In genomic region chr3:148696555-148696954, GRCm38 (mm10) we compare ENCODE assay signal across 22 mouse cellular contexts.
DNase-seq lines count a peak whose midpoint lies in the region; ATAC-seq and TF ChIP-seq lines count a peak whose summit lies in the region.
"Had no signal": no experiment of that assay in that cellular context is flagged by ENCODE, and none has a peak within 500 bp of the region (broad histone marks: within the 10 kb centered on the region; RNA-seq: fewer than 3 reads in every experiment).

No protein-coding gene starts in this region.

- dilution Hi-C loops in CH12.LX (cut with MboI; ENCODE audit: extremely low pct_ligation_motif_present, extremely low pct_unique_long_range_greater_than_20kb, low sequenced_read_pairs) = no loop called here

- TF ChIP-seq EP300 in CH12.LX (IDR thresholded peaks at IDR 0.05; ENCODE audit: low read length) = peak; percentile 94

- H3K4me2 ChIP-seq in CH12.LX (ENCODE audit: insufficient read depth, low read depth, poor library complexity, severe bottlenecking) = peak overlapping the region; percentile 25; the same call in 1 of the 2 replicates
- H3K4me2 ChIP-seq: embryonic facial prominence, embryonic 15.5 days; heart, embryonic 13.5 days had no signal

- no peak for TF ChIP-seq CTCF in CH12.LX (conservative IDR thresholded peaks at IDR 0.05 in 1 of 2, IDR thresholded peaks at IDR 0.05 in 1 of 2; ENCODE audit: low read depth in 2 of 2, low read length in 2 of 2)

- no peaks in the 10 kb centered on the region for H3K36me3 ChIP-seq in CH12.LX (replicated peaks in 1 of 2; ENCODE audit: control insufficient read depth in 1 of 2, insufficient read depth in 1 of 2, low read length in 1 of 2)
- H3K36me3 ChIP-seq: embryonic facial prominence, embryonic 15.5 days; forebrain, embryonic 10.5 days; heart, embryonic 13.5 days had no signal

- TF ChIP-seq POLR2A in CH12.LX (IDR thresholded peaks at IDR 0.05; ENCODE audit: low read depth, low read length) = no peak

- H3K4me1 ChIP-seq in CH12.LX (ENCODE audit: control insufficient read depth in 1 of 2, insufficient read depth in 2 of 2) = peaks cover 8 to 42% of the 10 kb centered on the region in 2 experiments
- H3K4me1 ChIP-seq: embryonic facial prominence, embryonic 15.5 days; forebrain, embryonic 10.5 days had no signal

- TF ChIP-seq RAD21 in CH12.LX (IDR thresholded peaks at IDR 0.05; ENCODE audit: low read depth, low read length) = no peak; the same call in 1 of the 2 replicates

- no peak overlapping the region for H3K27ac ChIP-seq in CH12.LX (ENCODE audit: insufficient read depth, low read depth)
- H3K27ac ChIP-seq: embryonic facial prominence, embryonic 15.5 days; forebrain, embryonic 10.5 days; heart, embryonic 13.5 days had no signal

- peak; percentile 42; the same call in 1 of the 2 replicates for ATAC-seq in neutrophil, adult 5-6 weeks (ENCODE audit: extremely low read depth, insufficient number of reproducible peaks, low FRiP score, poor library complexity, severe bottlenecking)
- ATAC-seq: activated CD4-positive, CD25-positive, alpha-beta regulatory T cell, adult 4 months; forebrain, embryonic 14.5 days; hindbrain, embryonic 16.5 days; Patski had no signal

- DNase-seq in thymus, postnatal 0 days (ENCODE audit: low spot score) = peak; percentile 25
- DNase-seq in thymus, adult 18-20 months = no peak
- peak; percentile 82 for DNase-seq in CH12.LX (ENCODE audit: extremely low read depth)
- DNase-seq in urinary bladder, postnatal 25 days (ENCODE audit: low spot score) = no peak
- no peak for DNase-seq in kidney, adult 9 months
- no peak for DNase-seq in ovary, postnatal 14 days (ENCODE audit: low spot score)
- DNase-seq: adrenal gland, postnatal 25 days; cerebellum, adult 18-20 months; cerebellum, adult 9-11 months; cerebellum, postnatal 36 days; gastrocnemius, postnatal 36 days; heart, adult 11 months; heart, postnatal 36 days had no signal

- H3K79me2 ChIP-seq in CH12.LX (replicated peaks; ENCODE audit: control insufficient read depth, extremely low read depth, insufficient read depth, poor library complexity, severe bottlenecking) = no peaks in the 10 kb centered on the region

- no peak overlapping the region for H3K9ac ChIP-seq in CH12.LX (ENCODE audit: insufficient read depth, low read depth)
- H3K9ac ChIP-seq: embryonic facial prominence, embryonic 15.5 days; heart, embryonic 13.5 days had no signal

- peaks cover 3% of the 10 kb centered on the region for H3K9me3 ChIP-seq in CH12.LX (replicated peaks; ENCODE audit: low read length)
- H3K9me3 ChIP-seq: embryonic facial prominence, embryonic 15.5 days; forebrain, embryonic 10.5 days; heart, embryonic 13.5 days had no signal

- H3K27me3 ChIP-seq in CH12.LX (replicated peaks) = peaks cover 30% of the 10 kb centered on the region
- H3K27me3 ChIP-seq: embryonic facial prominence, embryonic 15.5 days; heart, embryonic 13.5 days; Patski had no signal

- H3K4me3 ChIP-seq in CH12.LX (replicated peaks in 1 of 3; ENCODE audit: low read depth in 2 of 3, low read length in 2 of 3, poor library complexity in 1 of 3) = peak overlapping the region in 1 of 3 experiments; percentile 7
- H3K4me3 ChIP-seq: embryonic facial prominence, embryonic 15.5 days; erythroblast, embryonic 14.5 days; forebrain, embryonic 10.5 days; heart, embryonic 13.5 days had no signal

- in situ Hi-C loops in CH12.LX (cut with MboI; ENCODE audit: low pct_ligation_motif_present, low pct_unique_long_range_greater_than_20kb, low sequenced_read_pairs) = no loop called here

TF ChIP-seq in CH12.LX, 34 proteins besides CTCF, POLR2A, EP300 and RAD21:
- TF ChIP-seq SMC3 (IDR thresholded peaks at IDR 0.05; ENCODE audit: low read depth, low read length) = no peak
- peak; percentile 86 for TF ChIP-seq MAX (IDR thresholded peaks at IDR 0.05; ENCODE audit: low read length)
- no peak for TF ChIP-seq TBP (conservative IDR thresholded peaks at IDR 0.05; ENCODE audit: low read depth, low read length)
- 0 out of 2 replicates have a peak, but pooled peaks have one; percentile 56 for TF ChIP-seq SIN3A (IDR thresholded peaks at IDR 0.05; ENCODE audit: low read length)
- TF ChIP-seq USF1 (IDR thresholded peaks at IDR 0.05; ENCODE audit: low read depth, low read length) = no peak
- TF ChIP-seq ELF1 (IDR thresholded peaks at IDR 0.05; ENCODE audit: low read depth, low read length) = no peak
- no peak for TF ChIP-seq CHD1 (IDR thresholded peaks at IDR 0.05; ENCODE audit: low read depth, low read length)
- no peak for TF ChIP-seq ZMIZ1 (IDR thresholded peaks at IDR 0.05; ENCODE audit: low read depth, low read length)
- TF ChIP-seq RCOR1 (conservative IDR thresholded peaks at IDR 0.05; ENCODE audit: low read depth, low read length) = peak; percentile 77; the same call in 1 of the 2 replicates
- 0 out of 2 replicates have a peak, but pooled peaks have one; percentile 66 for TF ChIP-seq PAX5 (IDR thresholded peaks at IDR 0.05; ENCODE audit: low read length)
- peak; percentile 94 for TF ChIP-seq ETS1 (conservative IDR thresholded peaks at IDR 0.05; ENCODE audit: low read depth, low read length)
- peak; percentile 99 for TF ChIP-seq TCF12 (IDR thresholded peaks at IDR 0.05; ENCODE audit: low read depth, low read length)
- TF ChIP-seq KAT2A (IDR thresholded peaks at IDR 0.05; ENCODE audit: insufficient replicate concordance, low read length) = no peak
- peak; percentile 89 for TF ChIP-seq ZNF384 (IDR thresholded peaks at IDR 0.05; ENCODE audit: low read depth, low read length)
- peak; percentile 98 for TF ChIP-seq BHLHE40 (IDR thresholded peaks at IDR 0.05; ENCODE audit: low read depth, low read length)
- no peak for TF ChIP-seq MXI1 (IDR thresholded peaks at IDR 0.05; ENCODE audit: low read depth, low read length)
- TF ChIP-seq POLR2AphosphoS2 (IDR thresholded peaks at IDR 0.05; ENCODE audit: low read depth, low read length) = no peak
- TF ChIP-seq CHD2 (IDR thresholded peaks at IDR 0.05; ENCODE audit: low read length) = no peak; the same call in 1 of the 2 replicates
- peak; percentile 64 for TF ChIP-seq MEF2A (IDR thresholded peaks at IDR 0.05; ENCODE audit: borderline replicate concordance, low read depth, low read length)
- no peak for TF ChIP-seq HCFC1 (IDR thresholded peaks at IDR 0.05; ENCODE audit: low read depth, low read length)
- TF ChIP-seq MYC (IDR thresholded peaks at IDR 0.05; ENCODE audit: low read depth, low read length) = no peak
- no peak for TF ChIP-seq MAZ (IDR thresholded peaks at IDR 0.05; ENCODE audit: low read depth, low read length)
- no peak for TF ChIP-seq USF2 (conservative IDR thresholded peaks at IDR 0.05; ENCODE audit: low read depth, low read length)
- TF ChIP-seq NELFE (IDR thresholded peaks at IDR 0.05; ENCODE audit: low read depth, low read length) = no peak
- no peak for TF ChIP-seq JUN (IDR thresholded peaks at IDR 0.05; ENCODE audit: insufficient read depth, low read depth, low read length)
- peak; percentile 56; the same call in 1 of the 2 replicates for TF ChIP-seq MAFK (IDR thresholded peaks at IDR 0.05; ENCODE audit: insufficient replicate concordance, low read length)
- TF ChIP-seq E2F4 (IDR thresholded peaks at IDR 0.05; ENCODE audit: insufficient replicate concordance, low read depth, low read length) = no peak
- peak; percentile 75 for TF ChIP-seq IRF4 (IDR thresholded peaks at IDR 0.05; ENCODE audit: low read depth, low read length)
- TF ChIP-seq ZKSCAN1 (IDR thresholded peaks at IDR 0.05; ENCODE audit: borderline replicate concordance, low read depth, low read length) = no peak
- TF ChIP-seq JUND (conservative IDR thresholded peaks at IDR 0.05; ENCODE audit: low read depth, low read length) = 0 out of 2 replicates have a peak, but pooled peaks have one; percentile 27

Comparison
In these comparisons a context has a peak if more than half of its experiments do, and no peak if none do; other contexts are left out.
1. DNase-seq: peak in thymus, postnatal 0 days (single experiment) and CH12.LX (single experiment); none in thymus, adult 18-20 months (0 of 2), urinary bladder, postnatal 25 days (single experiment), kidney, adult 9 months (single experiment) and ovary, postnatal 14 days (single experiment).